In the genomic region with DNA sequence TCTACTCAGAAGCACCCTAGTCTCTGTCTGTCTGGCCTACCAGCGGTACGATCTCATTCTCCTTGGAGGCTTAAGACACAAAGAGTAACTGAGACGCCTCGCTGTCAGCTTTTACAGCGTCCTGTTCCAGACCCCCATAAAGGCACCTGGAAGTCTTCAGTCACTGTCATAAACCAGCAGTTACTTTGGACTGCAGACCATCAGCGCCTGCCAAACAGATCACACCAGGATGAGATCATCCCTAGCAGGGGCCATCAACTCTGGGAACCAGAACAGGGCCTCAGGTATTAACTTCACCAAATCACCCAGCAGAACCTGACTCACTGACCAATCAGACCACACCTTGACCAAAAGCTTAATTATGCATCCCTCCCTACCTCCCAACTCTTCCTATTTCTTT, we compare ENCODE assay signal across 19 mouse cellular contexts. TPM values are rescaled to one million over a fixed set of nuclear protein-coding genes. Genes with fewer than 3 reads are reported as not detected.
DNase-seq lines count a peak whose midpoint lies in the region; ATAC-seq and TF ChIP-seq lines count a peak whose summit lies in the region.
"Had no signal": no experiment of that assay in that cellular context is flagged by ENCODE, and none has a peak within 500 bp of the region (broad histone marks: within the 10 kb centered on the region; RNA-seq: fewer than 3 reads in every experiment).

No protein-coding gene starts in this region.

- DNase-seq in embryonic facial prominence, embryonic 10.5 days (ENCODE audit: low spot score) = no peak
- DNase-seq in kidney, postnatal 0 days (ENCODE audit: low spot score) = no peak
- DNase-seq in right cerebral cortex, postnatal 4 days = no peak
- no peak for DNase-seq in frontal cortex, postnatal 10 days (ENCODE audit: low spot score in 2 of 2)
- DNase-seq: adrenal gland, postnatal 10 days; cerebellum, adult 11-12 months; gastrocnemius, postnatal 10 days; kidney, postnatal 36 days; midbrain, embryonic 14.5 days; thymus, adult 18-20 months had no signal

- no peak overlapping the region for H3K27ac ChIP-seq in embryonic facial prominence, embryonic 12.5 days
- H3K27ac ChIP-seq in embryonic facial prominence, embryonic 10.5 days (replicated peaks) = no peak overlapping the region
- no peak overlapping the region for H3K27ac ChIP-seq in kidney, postnatal 0 days
- H3K27ac ChIP-seq in kidney, embryonic 16.5 days (ENCODE audit: low read length) = no peak overlapping the region
- H3K27ac ChIP-seq in brown adipose tissue, adult 24 weeks (replicated peaks; ENCODE audit: low read depth, low read length) = peak overlapping the region; percentile 53; the same call in 1 of the 2 replicates
- H3K27ac ChIP-seq in limb, embryonic 15.5 days = peak overlapping the region; percentile 60
- H3K27ac ChIP-seq: lung, embryonic 15.5 days; neural tube, embryonic 15.5 days had no signal

- peak; percentile 23; the same call in 1 of the 2 replicates for ATAC-seq in embryonic facial prominence, embryonic 12.5 days (ENCODE audit: insufficient number of reproducible peaks, insufficient read depth, low FRiP score, low TSS enrichment)
- ATAC-seq in kidney, postnatal 0 days (replicated peaks; ENCODE audit: low FRiP score, low read depth) = 0 out of 2 replicates have a peak, but pooled peaks have one; percentile 21
- ATAC-seq in kidney, embryonic 16.5 days (ENCODE audit: low FRiP score, low TSS enrichment) = no peak
- ATAC-seq in limb, embryonic 15.5 days (ENCODE audit: insufficient number of reproducible peaks, low FRiP score, low TSS enrichment, low read depth) = no peak
- ATAC-seq: forebrain, embryonic 16.5 days had no signal

- H3K27me3 ChIP-seq in embryonic facial prominence, embryonic 12.5 days = no peaks in the 10 kb centered on the region
- H3K27me3 ChIP-seq in embryonic facial prominence, embryonic 10.5 days (replicated peaks; ENCODE audit: low read depth, poor library complexity, severe bottlenecking) = no peaks in the 10 kb centered on the region
- H3K27me3 ChIP-seq in kidney, postnatal 0 days (ENCODE audit: insufficient read depth, low read length) = no peaks in the 10 kb centered on the region
- no peaks in the 10 kb centered on the region for H3K27me3 ChIP-seq in kidney, embryonic 16.5 days (ENCODE audit: insufficient read depth, low read length)
- H3K27me3 ChIP-seq in limb, embryonic 15.5 days = no peaks in the 10 kb centered on the region
- H3K27me3 ChIP-seq: CH12.LX; lung, embryonic 15.5 days; neural tube, embryonic 15.5 days had no signal

- H3K9ac ChIP-seq in embryonic facial prominence, embryonic 12.5 days = no peak overlapping the region
- no peak overlapping the region for H3K9ac ChIP-seq in kidney, postnatal 0 days (ENCODE audit: low read depth, low read length)
- no peak overlapping the region for H3K9ac ChIP-seq in kidney, embryonic 16.5 days (replicated peaks; ENCODE audit: low read length)
- H3K9ac ChIP-seq in limb, embryonic 15.5 days = no peak overlapping the region
- H3K9ac ChIP-seq: lung, embryonic 15.5 days; neural tube, embryonic 15.5 days had no signal

- H3K9me3 ChIP-seq in embryonic facial prominence, embryonic 12.5 days = no peaks in the 10 kb centered on the region
- H3K9me3 ChIP-seq in embryonic facial prominence, embryonic 10.5 days = no peaks in the 10 kb centered on the region
- no peaks in the 10 kb centered on the region for H3K9me3 ChIP-seq in kidney, postnatal 0 days (replicated peaks; ENCODE audit: low read length)
- H3K9me3 ChIP-seq in kidney, embryonic 16.5 days (ENCODE audit: low read length) = no peaks in the 10 kb centered on the region
- H3K9me3 ChIP-seq in limb, embryonic 15.5 days = no peaks in the 10 kb centered on the region
- H3K9me3 ChIP-seq: lung, embryonic 15.5 days; neural tube, embryonic 15.5 days had no signal

- TF ChIP-seq CTCF in kidney, postnatal 0 days (IDR thresholded peaks at IDR 0.05; ENCODE audit: low read depth) = no peak

- H3K36me3 ChIP-seq in embryonic facial prominence, embryonic 12.5 days = peaks cover 24% of the 10 kb centered on the region
- peaks cover 51% of the 10 kb centered on the region for H3K36me3 ChIP-seq in embryonic facial prominence, embryonic 10.5 days (replicated peaks)
- H3K36me3 ChIP-seq in kidney, postnatal 0 days (ENCODE audit: insufficient read depth, low read length) = 0 out of 2 replicates have a peak, but pooled peaks cover 7% of the 10 kb centered on the region
- H3K36me3 ChIP-seq in kidney, embryonic 16.5 days (ENCODE audit: insufficient read depth, low read length) = peaks cover 22% of the 10 kb centered on the region
- H3K36me3 ChIP-seq in limb, embryonic 15.5 days = peaks cover 37% of the 10 kb centered on the region

- no peak overlapping the region for H3K4me3 ChIP-seq in embryonic facial prominence, embryonic 12.5 days
- H3K4me3 ChIP-seq in embryonic facial prominence, embryonic 10.5 days = no peak overlapping the region
- H3K4me3 ChIP-seq in kidney, postnatal 0 days (replicated peaks; ENCODE audit: low read depth, low read length) = no peak overlapping the region
- H3K4me3 ChIP-seq in kidney, embryonic 16.5 days (ENCODE audit: low read length) = no peak overlapping the region
- H3K4me3 ChIP-seq in brown adipose tissue, adult 24 weeks (ENCODE audit: insufficient read depth, low read depth, low read length) = no peak overlapping the region
- H3K4me3 ChIP-seq in limb, embryonic 15.5 days = no peak overlapping the region
- H3K4me3 ChIP-seq: lung, embryonic 15.5 days; myocyte; neural tube, embryonic 15.5 days had no signal

- H3K4me1 ChIP-seq in embryonic facial prominence, embryonic 12.5 days = no peaks in the 10 kb centered on the region
- peaks cover 14% of the 10 kb centered on the region; the same call in 1 of the 2 replicates for H3K4me1 ChIP-seq in embryonic facial prominence, embryonic 10.5 days
- H3K4me1 ChIP-seq in kidney, postnatal 0 days (replicated peaks; ENCODE audit: insufficient read depth, low read length) = no peaks in the 10 kb centered on the region
- peaks cover 22% of the 10 kb centered on the region for H3K4me1 ChIP-seq in kidney, embryonic 16.5 days (ENCODE audit: insufficient read depth, low read length)
- H3K4me1 ChIP-seq in brown adipose tissue, adult 24 weeks (ENCODE audit: control insufficient read depth, insufficient read depth, insufficient read length, low read length) = peaks cover 3% of the 10 kb centered on the region; the same call in 1 of the 2 replicates
- H3K4me1 ChIP-seq in limb, embryonic 15.5 days = peaks cover 21% of the 10 kb centered on the region; the same call in 1 of the 2 replicates

- H3K4me2 ChIP-seq in embryonic facial prominence, embryonic 12.5 days (replicated peaks) = no peak overlapping the region
- no peak overlapping the region for H3K4me2 ChIP-seq in kidney, postnatal 0 days (ENCODE audit: low read length)
- no peak overlapping the region for H3K4me2 ChIP-seq in kidney, embryonic 16.5 days (replicated peaks; ENCODE audit: low read depth, low read length)
- H3K4me2 ChIP-seq in limb, embryonic 15.5 days = no peak overlapping the region
- H3K4me2 ChIP-seq: lung, embryonic 15.5 days; neural tube, embryonic 15.5 days had no signal

- 62% methylated on average over 6 of the region's 6 CpGs for WGBS in embryonic facial prominence, embryonic 12.5 days
- WGBS in embryonic facial prominence, embryonic 10.5 days = 67% methylated on average over 6 of the region's 6 CpGs
- 20% methylated on average over 6 of the region's 6 CpGs for WGBS in kidney, postnatal 0 days
- WGBS in kidney, embryonic 16.5 days = 17% methylated on average over 6 of the region's 6 CpGs
- 22% methylated on average over 6 of the region's 6 CpGs for WGBS in limb, embryonic 15.5 days

RNA-seq across cellular contexts. Expression of gene Wnt4, which starts 37.3 kb away (rescaled TPM):
- 3.9 and 6.3 TPM in 2 replicates for polyA plus RNA-seq in embryonic facial prominence, embryonic 12.5 days (2016; fragmentation: Nextera tagmentation; extraction: Ambion mirVana)
- 1.2 and 1.5 TPM in 2 replicates for polyA plus RNA-seq in embryonic facial prominence, embryonic 10.5 days (2016; fragmentation: Nextera tagmentation; extraction: Ambion mirVana)
- 17.5 and 26.5 TPM in 2 replicates for polyA plus RNA-seq in kidney, postnatal 0 days (2015; fragmentation: Nextera tagmentation; extraction: Ambion mirVana)
- 7.9 and 10.8 TPM in 2 replicates for polyA plus RNA-seq in kidney, embryonic 16.5 days (2015; fragmentation: Nextera tagmentation; extraction: Ambion mirVana)
- polyA plus RNA-seq in brown adipose tissue, adult 24 weeks (2012; ENCODE audit: insufficient read depth, insufficient read length, missing spikeins) = not detected in 2 replicates
- 10.0 and 13.2 TPM in 2 replicates for polyA plus RNA-seq in limb, embryonic 15.5 days (2015; fragmentation: Nextera tagmentation; extraction: Ambion mirVana)

RNA-seq across cellular contexts. Expression of gene Cdc42, which starts 43.0 kb away (rescaled TPM):
- polyA plus RNA-seq in embryonic facial prominence, embryonic 12.5 days (2016; fragmentation: Nextera tagmentation; extraction: Ambion mirVana) = 651 and 669 TPM in 2 replicates
- polyA plus RNA-seq in embryonic facial prominence, embryonic 10.5 days (2016; fragmentation: Nextera tagmentation; extraction: Ambion mirVana) = 568 and 585 TPM in 2 replicates
- polyA plus RNA-seq in kidney, postnatal 0 days (2015; fragmentation: Nextera tagmentation; extraction: Ambion mirVana) = 592 and 644 TPM in 2 replicates
- polyA plus RNA-seq in kidney, embryonic 16.5 days (2015; fragmentation: Nextera tagmentation; extraction: Ambion mirVana) = 739 and 758 TPM in 2 replicates
- polyA plus RNA-seq in brown adipose tissue, adult 24 weeks (2012; ENCODE audit: insufficient read depth, insufficient read length, missing spikeins) = 352 and 400 TPM in 2 replicates
- polyA plus RNA-seq in limb, embryonic 15.5 days (2015; fragmentation: Nextera tagmentation; extraction: Ambion mirVana) = 721 and 737 TPM in 2 replicates

Comparison
In these comparisons a context has a peak if more than half of its experiments do, and no peak if none do; other contexts are left out.
1. ATAC-seq: peak in embryonic facial prominence, embryonic 12.5 days (single experiment) and kidney, postnatal 0 days (single experiment); none in kidney, embryonic 16.5 days (single experiment) and limb, embryonic 15.5 days (single experiment).
2. H3K27ac ChIP-seq: peak in brown adipose tissue, adult 24 weeks (single experiment) and limb, embryonic 15.5 days (single experiment); none in embryonic facial prominence, embryonic 12.5 days (single experiment), embryonic facial prominence, embryonic 10.5 days (single experiment), kidney, postnatal 0 days (single experiment) and kidney, embryonic 16.5 days (single experiment).